Mouse (Mus musculus) liver, postnatal 0 days (tissue): ENCODE data around the gene Rpl7l1.

Experiments used
- CTCF ChIP-seq: sonication (generic); IDR thresholded peaks from 2 replicates; pipeline ENCODE4 v1.5.1; 2016; ENCODE audit warnings: antibody characterized with exemption, low read depth
- EP300 ChIP-seq: IDR thresholded peaks from 2 replicates; pipeline ENCODE4 v1.6.1; 2016; ENCODE audit warnings: antibody characterized with exemption, low read depth, mild to moderate bottlenecking

DNA sequence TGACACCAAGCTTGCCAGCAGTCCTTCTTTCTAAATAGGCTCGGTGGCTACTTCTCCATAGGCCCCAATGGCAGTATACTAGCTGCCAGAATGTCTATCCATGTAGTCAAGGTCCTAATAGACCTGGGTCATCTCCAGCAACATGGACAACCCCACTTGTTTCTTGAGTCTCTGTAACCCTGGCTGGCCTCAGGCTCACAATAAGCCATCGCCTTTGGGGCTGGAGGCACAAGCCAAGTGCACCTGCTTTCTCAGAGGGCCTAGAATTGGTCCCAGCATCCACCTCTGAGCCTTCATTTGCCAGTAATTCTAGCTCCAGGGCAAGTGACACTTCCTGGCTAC, 8.4 kb downstream of the Rpl7l1 start:
- TF ChIP-seq CTCF (no peak), EP300 (no peak)
